ENCODE assay signal across 11 mouse cellular contexts in genomic region chr12:75927596-75927995, GRCm38 (mm10).
DNase-seq lines count a peak whose midpoint lies in the region; ATAC-seq and TF ChIP-seq lines count a peak whose summit lies in the region.
"Had no signal": no experiment of that assay in that cellular context is flagged by ENCODE, and none has a peak within 500 bp of the region (broad histone marks: within the 10 kb centered on the region; RNA-seq: fewer than 3 reads in every experiment).

No protein-coding gene starts in this region.

- H3K4me3 ChIP-seq in E14TG2a.4 (replicated peaks; ENCODE audit: low read length): 0 out of 2 replicates have a peak overlapping the region, but pooled peaks have one; percentile 13

- 0 out of 2 replicates have a peak, but pooled peaks cover 4% of the 10 kb centered on the region for H3K36me3 ChIP-seq in E14TG2a.4 (ENCODE audit: insufficient read depth, low read length)

- no peaks in the 10 kb centered on the region for H3K27me3 ChIP-seq in E14TG2a.4 (ENCODE audit: insufficient read depth, low read length)

- no peak for ATAC-seq in frontal cortex, adult (ENCODE audit: low TSS enrichment)

- no peak for TF ChIP-seq CTCF in E14TG2a.4 (conservative IDR thresholded peaks at IDR 0.05; ENCODE audit: low read length)

- no peaks in the 10 kb centered on the region for H3K9me3 ChIP-seq in E14TG2a.4 (ENCODE audit: low read length)

- H3K4me1 ChIP-seq in E14TG2a.4 (replicated peaks; ENCODE audit: low read depth, low read length): peaks cover 11% of the 10 kb centered on the region

- DNase-seq in lung, postnatal 10 days: peak; percentile 30
- DNase-seq in lung, postnatal 36 days: no peak
- peak; percentile 83 for DNase-seq in ZHBTc4 (ENCODE audit: low read depth, low spot score)
- peak; percentile 2 to 16 for DNase-seq in thymus, postnatal 36 days
- DNase-seq in right cerebral cortex, adult 18-20 months: no peak
- DNase-seq: cerebellum, adult 2 months; gastrocnemius, postnatal 10 days; heart, postnatal 14 days; kidney, postnatal 4 days had no signal

Comparison
In these comparisons a context has a peak if more than half of its experiments do, and no peak if none do; other contexts are left out.
1. DNase-seq: peak in lung, postnatal 10 days (single experiment), ZHBTc4 (single experiment) and thymus, postnatal 36 days (2 of 2); none in lung, postnatal 36 days (single experiment) and right cerebral cortex, adult 18-20 months (single experiment).